Mouse (Mus musculus) bone marrow, adult 2 months (tissue): Measurements from ENCODE around the gene Suv39h1. TPM values are rescaled to one million over a fixed set of nuclear protein-coding genes. Genes with fewer than 3 reads are reported as not detected.
"Not testable (repeated sequence)": the region's sequence is repeated elsewhere in the genome, so short reads cannot be mapped to it uniquely, and the experiment has no call there.

Experiments used
- H3K27ac ChIP-seq: fragments of 200-500 bp; 2 replicates; pipeline ENCODE4 v1.5.1; 2012; ENCODE audit warnings: low read depth, mild to moderate bottlenecking, control low read depth, inconsistent platforms, low read length; ENCODE audit not compliant: control insufficient read depth, poor library complexity, insufficient read depth
- H3K4me1 ChIP-seq: fragments of 200-500 bp; 2 replicates; pipeline ENCODE4 v1.6.1; 2011; ENCODE audit warnings: low read length; ENCODE audit not compliant: control insufficient read depth, insufficient read depth
- H3K4me3 ChIP-seq: fragments of 200-500 bp; replicated peaks from 2 replicates; pipeline ENCODE3; 2011; ENCODE audit warnings: mild to moderate bottlenecking, low read depth, low read length, control low read depth; ENCODE audit not compliant: control insufficient read depth
- CTCF ChIP-seq: fragments of 200-500 bp; IDR thresholded peaks from 2 replicates; pipeline ENCODE4 v1.5.1; 2011; ENCODE audit warnings: low read length, control low read depth; ENCODE audit not compliant: control insufficient read depth, insufficient read depth
- POLR2A ChIP-seq: fragments of 200-500 bp; IDR thresholded peaks from 2 replicates; pipeline ENCODE4 v1.6.1; 2011; ENCODE audit warnings: low read depth, mild to moderate bottlenecking, control low read depth, low read length, borderline replicate concordance; ENCODE audit not compliant: control insufficient read depth
- WGBS: fragments of 180-500 bp; shearing (Covaris S2); methylation state at CpG from one replicate; pipeline ENCODE4 v1.1.7; 2018; 5-methylcytosine and 5-hydroxymethylcytosine counted together
- polyA plus RNA-seq: library from polyadenylated mRNA; stranded (reverse); fragments of >200 nt; gene quantifications from 2 replicates; pipeline ENCODE4 v1.2.4, GENCODE M21; 2011; ENCODE audit warnings: low replicate concordance; ENCODE audit not compliant: missing spikeins, insufficient read depth, insufficient read length

Gene Suv39h1
- polyA plus RNA-seq, 1 experiment, result 27.4 TPM

DNA sequence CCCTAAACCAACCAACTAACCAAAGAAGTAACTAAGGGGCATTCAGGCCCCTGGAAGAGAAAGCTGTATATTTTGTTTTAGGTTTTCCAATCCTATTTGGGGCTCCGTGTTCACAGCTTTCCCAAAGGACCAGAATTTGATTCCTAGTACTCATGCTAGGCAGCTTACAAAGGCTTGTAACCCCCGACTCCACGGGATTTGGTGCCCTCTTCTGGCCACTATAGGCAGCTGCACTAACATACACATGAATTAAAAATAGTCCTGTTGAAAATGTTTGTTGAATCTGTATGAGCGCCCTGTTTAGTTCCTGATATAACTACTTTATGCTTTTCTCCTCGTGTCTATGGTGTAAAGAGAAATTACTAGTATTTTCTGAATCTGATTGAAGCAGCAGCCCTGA lies 57.4 kb downstream of the Suv39h1 start:
- Histone ChIP-seq H3K27ac (no peak overlapping the region), H3K4me1 (no peaks in the 10 kb centered on the region), H3K4me3 (no peak overlapping the region)
- peak; percentile 69 for TF ChIP-seq CTCF
- no peak for TF ChIP-seq POLR2A
- WGBS, result 3% methylated on average over 5 of the region's 5 CpGs

DNA sequence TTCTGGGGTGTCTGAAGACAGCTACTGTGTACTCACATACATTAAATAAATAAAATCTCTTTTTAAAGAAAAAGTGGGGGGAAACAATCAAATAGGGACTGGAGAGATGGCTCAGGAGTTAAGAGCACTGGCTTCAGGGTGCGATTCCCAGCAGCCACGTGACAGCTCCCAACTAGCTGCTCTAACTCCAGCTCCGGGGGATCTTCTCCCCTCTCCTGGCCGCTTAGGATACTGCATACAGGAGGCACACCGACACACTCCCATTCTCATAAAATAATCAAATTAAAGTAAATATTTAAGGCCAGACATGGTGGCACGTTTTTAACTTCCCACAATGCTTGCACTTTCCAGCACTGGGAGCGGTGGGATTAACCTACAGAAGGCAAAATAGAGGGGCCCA lies 58.9 kb downstream of the Suv39h1 start:
- not testable (repeated sequence) for H3K4me3 ChIP-seq, H3K27ac ChIP-seq, H3K4me1 ChIP-seq
- 26% methylated on average over 7 of the region's 7 CpGs for WGBS

GRCm38 (mm10) chrX:8013569-8014314 lies 60.8 kb downstream of the Suv39h1 start:
- Histone ChIP-seq H3K4me1 (no peaks in the 10 kb centered on the region), H3K4me3 (no peak overlapping the region), H3K27ac (no peak overlapping the region)
- TF ChIP-seq POLR2A, result no peak
- TF ChIP-seq CTCF, result no peak
- 82% methylated on average over 7 of the region's 8 CpGs for WGBS

DNA sequence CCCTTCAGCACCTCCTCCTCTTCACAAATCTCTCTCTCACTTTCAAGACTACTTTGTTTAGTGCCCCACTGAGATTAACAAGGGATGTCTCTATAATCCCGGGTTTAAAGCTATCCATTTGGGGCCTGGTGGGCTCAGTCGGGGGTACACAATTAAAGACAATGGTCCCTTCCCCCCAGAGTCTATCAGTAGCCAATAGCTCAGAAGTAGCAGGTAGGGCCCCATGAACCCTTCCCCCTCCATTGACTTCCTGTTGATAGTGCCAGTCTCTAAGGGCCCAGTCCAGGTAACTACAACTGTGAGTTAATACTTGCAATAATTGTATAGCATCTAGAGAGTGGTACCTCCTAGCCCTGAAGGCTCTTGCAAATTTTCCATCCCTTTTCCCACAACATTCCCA lies 61.4 kb downstream of the Suv39h1 start:
- 28% methylated on average over 2 of the region's 2 CpGs for WGBS
- Histone ChIP-seq H3K27ac (no peak overlapping the region), H3K4me1 (no peaks in the 10 kb centered on the region), H3K4me3 (no peak overlapping the region)
- TF ChIP-seq POLR2A (no peak), CTCF (no peak)

Other genes with a start within 250 kb of the Suv39h1 start
- 124 and 222 TPM in 2 replicates for gene Otud5, start 233.4 kb downstream of the Suv39h1 start, polyA plus RNA-seq
- gene Pim2, start 196.5 kb downstream of the Suv39h1 start, polyA plus RNA-seq, result 20.0 and 26.2 TPM in 2 replicates
- 21.0 and 37.1 TPM in 2 replicates for gene Slc35a2, start 190.7 kb downstream of the Suv39h1 start, polyA plus RNA-seq
- gene Pqbp1, start 175.5 kb downstream of the Suv39h1 start, polyA plus RNA-seq, result 40.9 and 45.1 TPM in 2 replicates
- gene Timm17b, start 175.4 kb downstream of the Suv39h1 start, polyA plus RNA-seq, result 9.2 and 17.8 TPM in 2 replicates
- gene Gm10491, start 166.9 kb downstream of the Suv39h1 start, polyA plus RNA-seq, result not detected in 2 replicates
- not detected in 2 replicates for gene Gm10490, start 165.2 kb downstream of the Suv39h1 start, polyA plus RNA-seq
- gene Pcsk1n, start 154.9 kb downstream of the Suv39h1 start, polyA plus RNA-seq, result not detected in 2 replicates
- 10.9 TPM in 1 of 2 replicates, not detected in the other for gene Eras, start 146.2 kb downstream of the Suv39h1 start, polyA plus RNA-seq
- gene Hdac6, start 126.9 kb downstream of the Suv39h1 start, polyA plus RNA-seq, result 8.3 and 17.0 TPM in 2 replicates
- gene Gata1, start 96.7 kb downstream of the Suv39h1 start, polyA plus RNA-seq, result 91.2 and 137 TPM in 2 replicates
- not detected in 2 replicates for gene Glod5, start 56.3 kb downstream of the Suv39h1 start, polyA plus RNA-seq
- 10.1 and 32.0 TPM in 2 replicates for gene Was, start 15.7 kb upstream of the Suv39h1 start, polyA plus RNA-seq
- 23.3 and 35.6 TPM in 2 replicates for gene Wdr13, start 58.1 kb upstream of the Suv39h1 start, polyA plus RNA-seq
- gene Rbm3, start 71.1 kb upstream of the Suv39h1 start, polyA plus RNA-seq, result 301 and 341 TPM in 2 replicates
- gene Tbc1d25, start 101.4 kb upstream of the Suv39h1 start, polyA plus RNA-seq, result 3.6 and 6.6 TPM in 2 replicates
- gene Ebp, start 118.8 kb upstream of the Suv39h1 start, polyA plus RNA-seq, result 39.7 and 62.2 TPM in 2 replicates
- 2.0 and 5.0 TPM in 2 replicates for gene Porcn, start 131.8 kb upstream of the Suv39h1 start, polyA plus RNA-seq
- gene Ftsj1, start 177.6 kb upstream of the Suv39h1 start, polyA plus RNA-seq, result 13.8 and 22.6 TPM in 2 replicates
- 106 and 143 TPM in 2 replicates for gene Slc38a5, start 196.4 kb upstream of the Suv39h1 start, polyA plus RNA-seq